Mouse (Mus musculus): Measurements from ENCODE around the gene Ube4a. TPM values are rescaled to one million over a fixed set of nuclear protein-coding genes. Genes with fewer than 3 reads are reported as not detected.

Ube4a gene
- polyA plus RNA-seq, 1 experiment, result 26.1 TPM

- Histone ChIP-seq H3K27ac (ENCODE audit: insufficient read depth, low read length) (no peak overlapping the region), H3K4me3 (ENCODE audit: insufficient read depth, low read length) (peak overlapping the region; percentile 99), H3K4me1 (ENCODE audit: control insufficient read depth, insufficient read depth, low read length) (peaks cover 2% of the 10 kb centered on the region; the same call in 1 of the 2 replicates)
- no peak for TF ChIP-seq POLR2A (IDR thresholded peaks at IDR 0.05; ENCODE audit: extremely low read depth, insufficient read depth, low read length)
- no peak for TF ChIP-seq CTCF (IDR thresholded peaks at IDR 0.05; ENCODE audit: extremely low read depth, insufficient read depth, low read length)
Observed at GRCm38 (mm10) chr9:44919606-44920005, 45.8 kb downstream of the Ube4a start.

- TF ChIP-seq CTCF (IDR thresholded peaks at IDR 0.05; ENCODE audit: extremely low read depth, insufficient read depth, low read length) (peak; percentile 48), POLR2A (IDR thresholded peaks at IDR 0.05; ENCODE audit: extremely low read depth, insufficient read depth, low read length) (no peak)
- Histone ChIP-seq H3K4me3 (ENCODE audit: insufficient read depth, low read length) (no peak overlapping the region), H3K4me1 (ENCODE audit: control insufficient read depth, insufficient read depth, low read length) (peaks cover 5% of the 10 kb centered on the region; the same call in 1 of the 2 replicates), H3K27ac (ENCODE audit: insufficient read depth, low read length) (no peak overlapping the region)
Observed at GRCm38 (mm10) chr9:44916196-44916595, 49.2 kb downstream of the Ube4a start.

GRCm38 (mm10) chr9:44914706-44915105 is 50.7 kb downstream of the Ube4a start:
- H3K4me1 ChIP-seq (ENCODE audit: control insufficient read depth, insufficient read depth, low read length), result peaks cover 6% of the 10 kb centered on the region; the same call in 1 of the 2 replicates
- no peak overlapping the region for H3K4me3 ChIP-seq (ENCODE audit: insufficient read depth, low read length)
- H3K27ac ChIP-seq (ENCODE audit: insufficient read depth, low read length), result no peak overlapping the region
- no peak for TF ChIP-seq POLR2A (IDR thresholded peaks at IDR 0.05; ENCODE audit: extremely low read depth, insufficient read depth, low read length)
- TF ChIP-seq CTCF (IDR thresholded peaks at IDR 0.05; ENCODE audit: extremely low read depth, insufficient read depth, low read length), result no peak

GRCm38 (mm10) chr9:44911365-44911764 is 54.0 kb downstream of the Ube4a start:
- Histone ChIP-seq H3K4me1 (ENCODE audit: control insufficient read depth, insufficient read depth, low read length) (peaks cover 8% of the 10 kb centered on the region), H3K27ac (ENCODE audit: insufficient read depth, low read length) (no peak overlapping the region), H3K4me3 (ENCODE audit: insufficient read depth, low read length) (no peak overlapping the region)
- TF ChIP-seq POLR2A (IDR thresholded peaks at IDR 0.05; ENCODE audit: extremely low read depth, insufficient read depth, low read length), result no peak
- no peak for TF ChIP-seq CTCF (IDR thresholded peaks at IDR 0.05; ENCODE audit: extremely low read depth, insufficient read depth, low read length)

- H3K27ac ChIP-seq (ENCODE audit: insufficient read depth, low read length), result peak overlapping the region; percentile 53; the same call in 1 of the 2 replicates
Observed at GRCm38 (mm10) chr9:44905620-44906019, 59.8 kb downstream of the Ube4a start.

GRCm38 (mm10) chr9:44904964-44905363 is 60.4 kb downstream of the Ube4a start:
- Histone ChIP-seq H3K4me1 (ENCODE audit: control insufficient read depth, insufficient read depth, low read length) (peaks cover 17% of the 10 kb centered on the region), H3K27ac (ENCODE audit: insufficient read depth, low read length) (peak overlapping the region; percentile 53; the same call in 1 of the 2 replicates), H3K4me3 (ENCODE audit: insufficient read depth, low read length) (no peak overlapping the region)
- no peak for TF ChIP-seq POLR2A (IDR thresholded peaks at IDR 0.05; ENCODE audit: extremely low read depth, insufficient read depth, low read length)
- no peak for TF ChIP-seq CTCF (IDR thresholded peaks at IDR 0.05; ENCODE audit: extremely low read depth, insufficient read depth, low read length)

More at GRCm38 (mm10) chr9:44905620-44906019, 59.8 kb downstream of the Ube4a start:
- TF ChIP-seq CTCF (IDR thresholded peaks at IDR 0.05; ENCODE audit: extremely low read depth, insufficient read depth, low read length) (no peak), POLR2A (IDR thresholded peaks at IDR 0.05; ENCODE audit: extremely low read depth, insufficient read depth, low read length) (no peak)
- Histone ChIP-seq H3K4me1 (ENCODE audit: control insufficient read depth, insufficient read depth, low read length) (peaks cover 17% of the 10 kb centered on the region), H3K4me3 (ENCODE audit: insufficient read depth, low read length) (no peak overlapping the region)

- Histone ChIP-seq H3K27ac (ENCODE audit: insufficient read depth, low read length) (no peak overlapping the region), H3K4me1 (ENCODE audit: control insufficient read depth, insufficient read depth, low read length) (peaks cover 17% of the 10 kb centered on the region), H3K4me3 (ENCODE audit: insufficient read depth, low read length) (no peak overlapping the region)
- no peak for TF ChIP-seq CTCF (IDR thresholded peaks at IDR 0.05; ENCODE audit: extremely low read depth, insufficient read depth, low read length)
- no peak for TF ChIP-seq POLR2A (IDR thresholded peaks at IDR 0.05; ENCODE audit: extremely low read depth, insufficient read depth, low read length)
Observed at GRCm38 (mm10) chr9:44903856-44904255, 61.5 kb downstream of the Ube4a start.

- Histone ChIP-seq H3K4me3 (ENCODE audit: insufficient read depth, low read length) (no peak overlapping the region), H3K4me1 (ENCODE audit: control insufficient read depth, insufficient read depth, low read length) (peaks cover 10% of the 10 kb centered on the region), H3K27ac (ENCODE audit: insufficient read depth, low read length) (no peak overlapping the region)
- TF ChIP-seq POLR2A (IDR thresholded peaks at IDR 0.05; ENCODE audit: extremely low read depth, insufficient read depth, low read length), result no peak
- peak; percentile 29; the same call in 1 of the 2 replicates for TF ChIP-seq CTCF (IDR thresholded peaks at IDR 0.05; ENCODE audit: extremely low read depth, insufficient read depth, low read length)
Observed at GRCm38 (mm10) chr9:44900402-44900801, 65.0 kb downstream of the Ube4a start.

GRCm38 (mm10) chr9:44899716-44900115 is 65.7 kb downstream of the Ube4a start:
- Histone ChIP-seq H3K4me1 (ENCODE audit: control insufficient read depth, insufficient read depth, low read length) (peaks cover 8% of the 10 kb centered on the region), H3K4me3 (ENCODE audit: insufficient read depth, low read length) (no peak overlapping the region), H3K27ac (ENCODE audit: insufficient read depth, low read length) (no peak overlapping the region)
- TF ChIP-seq POLR2A (IDR thresholded peaks at IDR 0.05; ENCODE audit: extremely low read depth, insufficient read depth, low read length) (no peak), CTCF (IDR thresholded peaks at IDR 0.05; ENCODE audit: extremely low read depth, insufficient read depth, low read length) (no peak)

GRCm38 (mm10) chr9:44897024-44897423 is 68.4 kb downstream of the Ube4a start:
- Histone ChIP-seq H3K4me1 (ENCODE audit: control insufficient read depth, insufficient read depth, low read length) (peaks cover 2% of the 10 kb centered on the region; the same call in 1 of the 2 replicates), H3K27ac (ENCODE audit: insufficient read depth, low read length) (no peak overlapping the region), H3K4me3 (ENCODE audit: insufficient read depth, low read length) (no peak overlapping the region)
- TF ChIP-seq CTCF (IDR thresholded peaks at IDR 0.05; ENCODE audit: extremely low read depth, insufficient read depth, low read length) (no peak), POLR2A (IDR thresholded peaks at IDR 0.05; ENCODE audit: extremely low read depth, insufficient read depth, low read length) (no peak)
